ENCODE assay signal across 8 mouse cellular contexts in genomic region chr8:106682971-106683668, GRCm38 (mm10). TPM values are rescaled to one million over a fixed set of nuclear protein-coding genes. Genes with fewer than 3 reads are reported as not detected.
DNase-seq lines count a peak whose midpoint lies in the region; ATAC-seq and TF ChIP-seq lines count a peak whose summit lies in the region.

Tango6 (plus strand) TSS chr8:106683068.

- H3K4me3 ChIP-seq in cortical plate, adult 2 months (ENCODE audit: insufficient read depth, low read length): peak within 1 kb of the TSS; percentile 66

- peak within 1 kb of the TSS; percentile 39; the same call in 1 of the 2 replicates for H3K27ac ChIP-seq in cortical plate, adult 2 months (ENCODE audit: insufficient read depth, low read length)

- intact Hi-C loops in left cerebral cortex, postnatal 10 days (cut with DNase I): no loop called here

- peak; percentile 94 for DNase-seq in gastrocnemius, postnatal 10 days
- peak; percentile 88 to 93 for DNase-seq in left cerebral cortex, postnatal 10 days (ENCODE audit: extremely low spot score in 1 of 2, low spot score in 2 of 2)
- DNase-seq in right cerebral cortex, postnatal 25 days: peak; percentile 91
- peak; percentile 89 to 93 for DNase-seq in urinary bladder, postnatal 4 days (ENCODE audit: low spot score in 2 of 2)

- peak; percentile 67 for TF ChIP-seq CTCF in cortical plate, adult 2 months (IDR thresholded peaks at IDR 0.05; ENCODE audit: extremely low read depth, insufficient read depth, low read length)

- peak; percentile 91 for ATAC-seq in activated CD4-positive, CD25-positive, alpha-beta regulatory T cell, adult 4 months
- peak; percentile 89 for ATAC-seq in inflammation-experienced regulatory T-cells, adult 6 months
- peak; percentile 94 for ATAC-seq in megakaryocyte-erythroid progenitor cell, adult 5-6 weeks (replicated peaks; ENCODE audit: low FRiP score, low TSS enrichment, poor library complexity, severe bottlenecking)

- peak; percentile 65 for TF ChIP-seq POLR2A in cortical plate, adult 2 months (IDR thresholded peaks at IDR 0.05; ENCODE audit: extremely low read depth, insufficient read depth, low read length)

- H3K4me1 ChIP-seq in cortical plate, adult 2 months (ENCODE audit: control insufficient read depth, insufficient read depth, low read length): no peaks in the 10 kb centered on the region

RNA-seq across cellular contexts. Expression of gene Tango6, which starts in this region (rescaled TPM):
- 1 to 10 TPM; 5.7 to 6.3 TPM for polyA plus RNA-seq in activated CD4-positive, CD25-positive, alpha-beta regulatory T cell, adult 4 months (2017; shearing (Covaris generic))
- polyA plus RNA-seq in cortical plate, adult 2 months (2012; rRNA removed): 2.8 and 2.9 TPM in 2 replicates
- 1 to 10 TPM; 8.6 to 9.8 TPM for total RNA-seq in gastrocnemius, postnatal 10 days (2021)
- polyA plus RNA-seq in inflammation-experienced regulatory T-cells, adult 6 months (2017; shearing (Covaris generic)): 1 to 10 TPM; 2.7 to 9.7 (median 7.2) TPM
- total RNA-seq in left cerebral cortex, postnatal 10 days (2021): 1 to 10 TPM; 6.1 to 6.8 TPM
- total RNA-seq in megakaryocyte-erythroid progenitor cell, adult 5-6 weeks (2014; fragmentation: Nextera tagmentation): 7.6 and 14.2 TPM in 2 replicates
- total RNA-seq in megakaryocyte-erythroid progenitor cell, adult 5-6 weeks (2017): 6.5 and 9.5 TPM in 2 replicates

Comparison
In these comparisons a context has a peak if more than half of its experiments do, and no peak if none do; other contexts are left out.
1. Peak in every context shown above with its lines: DNase-seq, ATAC-seq, H3K4me3 ChIP-seq and H3K27ac ChIP-seq.